Mouse (Mus musculus) embryonic fibroblast, embryonic 13.5 days (primary cell): ENCODE measurements around the gene Ces1e. TPM values are rescaled to one million over a fixed set of nuclear protein-coding genes. Genes with fewer than 3 reads are reported as not detected.

Experiments used
- H3K27ac ChIP-seq: 2 replicates; pipeline ENCODE4 v1.5.1; 2012; ENCODE audit warnings: low read length, control low read depth, inconsistent platforms; ENCODE audit not compliant: insufficient read depth
- H3K4me1 ChIP-seq: 2 replicates; pipeline ENCODE4 v1.6.1; 2011; ENCODE audit warnings: low read length; ENCODE audit not compliant: control insufficient read depth, insufficient read depth
- H3K4me3 ChIP-seq: 2 replicates; pipeline ENCODE4 v1.5.1; 2011; ENCODE audit warnings: mild to moderate bottlenecking, control low read depth, low read length; ENCODE audit not compliant: insufficient read depth
- CTCF ChIP-seq: IDR thresholded peaks from 2 replicates; pipeline ENCODE4 v1.5.1; 2011; ENCODE audit warnings: mild to moderate bottlenecking, control low read depth, low read length, moderate library complexity, borderline replicate concordance; ENCODE audit not compliant: insufficient read depth
- POLR2A ChIP-seq: IDR thresholded peaks from 2 replicates; pipeline ENCODE4 v1.6.1; 2011; ENCODE audit warnings: low read depth, mild to moderate bottlenecking, control low read depth, low read length, moderate library complexity
- polyA plus RNA-seq: library from polyadenylated mRNA; stranded (reverse); fragments of >200 nt; gene quantifications from 2 replicates; pipeline ENCODE4 v1.2.4, GENCODE M21; 2011; ENCODE audit warnings: low read depth; ENCODE audit not compliant: missing spikeins, insufficient read length

Ces1e gene
- not detected in 2 replicates for polyA plus RNA-seq

GRCm38 (mm10) chr8:93229446-93229845 is at the start of gene Ces1e:
Gene Ces1e, minus strand, starts transcription at chr8:93229619.
- Histone ChIP-seq H3K27ac (no peak within 1 kb of the TSS), H3K4me1 (no peaks in the 10 kb centered on the region), H3K4me3 (no peak within 1 kb of the TSS)
- TF ChIP-seq CTCF (no peak), POLR2A (no peak)

DNA sequence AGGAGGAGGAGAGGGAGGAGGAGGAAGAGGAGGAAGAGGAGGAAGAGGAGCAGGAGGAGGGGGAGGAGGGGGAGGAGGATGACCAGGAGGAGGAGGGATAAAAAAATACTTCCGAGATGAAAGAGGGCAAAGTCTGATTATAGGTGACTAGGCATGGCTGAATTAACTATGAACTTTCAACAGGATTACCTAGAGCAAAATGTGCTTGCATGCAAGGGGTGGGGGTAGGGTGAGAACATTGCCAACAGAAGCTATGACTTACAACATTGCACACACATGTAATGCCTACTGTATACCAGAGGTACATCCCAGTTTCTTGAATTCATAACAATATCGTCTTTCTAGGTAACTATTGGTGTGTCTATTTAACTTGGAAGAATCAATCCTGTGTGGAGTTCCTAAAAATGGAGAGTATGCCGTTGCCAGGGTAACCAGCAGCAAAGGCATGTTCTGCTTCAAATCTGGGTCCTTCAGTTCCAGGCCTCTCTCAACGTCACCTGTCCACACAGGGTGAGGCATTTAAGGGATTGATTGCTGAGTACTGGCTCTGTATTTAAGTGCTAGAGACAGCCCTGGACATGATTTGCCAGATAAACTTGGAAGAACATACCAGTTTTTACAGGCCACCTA is 48.9 kb upstream of the Ces1e start:
- Histone ChIP-seq H3K4me3 (no peak overlapping the region), H3K27ac (no peak overlapping the region), H3K4me1 (no peaks in the 10 kb centered on the region)
- TF ChIP-seq CTCF, result no peak
- TF ChIP-seq POLR2A, result no peak

DNA sequence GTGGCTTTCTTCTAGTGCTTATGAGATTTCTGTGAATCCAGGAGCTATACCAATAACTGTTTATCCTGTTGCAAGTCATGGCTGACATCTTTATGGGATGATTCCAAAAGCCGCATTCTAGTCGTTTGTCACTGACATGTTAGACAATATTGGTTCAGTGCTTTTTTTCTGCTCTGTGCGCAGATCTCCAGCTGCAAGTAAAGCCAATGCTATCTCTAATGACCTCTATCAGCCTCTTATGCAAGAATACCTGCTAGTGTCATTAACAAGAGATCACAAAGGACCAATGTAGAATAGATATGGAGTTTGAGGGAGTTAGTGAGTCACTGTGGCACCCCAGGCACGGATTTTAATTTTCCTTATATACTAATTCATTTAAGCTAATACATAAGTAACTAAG is 45.2 kb upstream of the Ces1e start:
- no peak overlapping the region for H3K4me3 ChIP-seq
- H3K27ac ChIP-seq, result no peak overlapping the region
- no peak for TF ChIP-seq CTCF
- no peak for TF ChIP-seq POLR2A
- H3K4me1 ChIP-seq, result no peaks in the 10 kb centered on the region

DNA sequence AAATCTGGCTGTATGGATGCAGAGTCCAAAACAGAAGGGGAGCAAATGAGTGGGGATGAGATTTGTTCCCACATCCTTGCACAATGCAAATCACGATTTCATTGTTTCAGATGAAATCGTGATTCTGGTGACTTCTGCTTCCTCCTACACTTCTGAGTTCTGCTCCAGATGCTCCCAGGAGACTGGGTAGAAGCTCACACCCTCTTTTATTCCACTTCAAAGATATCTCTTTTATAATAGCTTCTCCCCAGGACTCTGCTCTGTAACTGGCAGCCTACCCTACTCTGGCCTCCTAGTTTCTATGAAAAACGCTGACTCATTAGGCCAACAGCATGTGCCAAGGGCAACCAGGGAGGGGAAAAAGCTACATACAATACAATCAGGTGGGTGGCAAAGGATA is 43.9 kb upstream of the Ces1e start:
- Histone ChIP-seq H3K27ac (no peak overlapping the region), H3K4me1 (no peaks in the 10 kb centered on the region), H3K4me3 (no peak overlapping the region)
- TF ChIP-seq CTCF (no peak), POLR2A (no peak)

DNA sequence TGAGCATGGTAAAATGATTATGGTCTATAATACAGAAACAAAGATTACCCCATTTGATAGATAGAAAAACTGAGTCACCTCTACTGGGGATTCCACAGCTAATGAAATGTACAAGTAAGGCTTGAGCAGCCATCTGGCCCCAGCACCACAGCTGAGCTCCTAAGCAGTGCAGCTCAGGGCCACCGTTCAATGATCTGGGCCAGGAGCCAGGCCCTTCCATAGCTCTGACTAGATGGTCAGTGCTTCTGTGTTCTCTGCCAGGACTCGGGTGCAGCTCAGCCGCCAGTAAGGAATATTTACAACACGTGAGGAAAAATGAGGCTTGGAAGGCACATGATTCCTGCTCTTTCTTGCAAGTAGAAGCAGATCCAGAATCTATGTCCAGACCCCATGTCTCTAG is 43.3 kb upstream of the Ces1e start:
- Histone ChIP-seq H3K27ac (no peak overlapping the region), H3K4me1 (no peaks in the 10 kb centered on the region), H3K4me3 (no peak overlapping the region)
- TF ChIP-seq POLR2A (no peak), CTCF (no peak)

DNA sequence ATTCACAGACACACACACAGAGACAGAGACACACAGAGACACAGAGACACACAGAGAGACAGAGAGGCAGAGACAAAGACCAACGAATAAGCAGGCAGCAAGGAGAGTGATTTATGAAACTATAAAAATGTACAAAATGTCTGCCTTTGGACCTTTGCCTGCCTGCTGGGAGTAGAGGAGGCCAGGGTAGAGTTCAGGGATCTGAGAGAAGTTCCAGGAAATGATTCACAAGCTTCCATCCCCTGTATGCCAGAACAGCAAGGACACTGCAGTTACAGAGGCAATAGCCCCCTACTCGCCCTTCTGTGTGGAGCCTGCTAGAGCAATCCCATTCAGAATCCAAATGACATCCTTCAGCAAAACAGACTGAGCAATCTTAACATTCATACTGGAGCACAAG is 32.0 kb upstream of the Ces1e start:
- no peak overlapping the region for H3K4me3 ChIP-seq
- no peaks in the 10 kb centered on the region for H3K4me1 ChIP-seq
- TF ChIP-seq POLR2A, result no peak
- no peak for TF ChIP-seq CTCF
- H3K27ac ChIP-seq, result no peak overlapping the region

GRCm38 (mm10) chr8:93252400-93252925 is 23.0 kb upstream of the Ces1e start:
- Histone ChIP-seq H3K4me3 (no peak overlapping the region), H3K4me1 (no peaks in the 10 kb centered on the region), H3K27ac (no peak overlapping the region)
- TF ChIP-seq CTCF (no peak), POLR2A (no peak)

DNA sequence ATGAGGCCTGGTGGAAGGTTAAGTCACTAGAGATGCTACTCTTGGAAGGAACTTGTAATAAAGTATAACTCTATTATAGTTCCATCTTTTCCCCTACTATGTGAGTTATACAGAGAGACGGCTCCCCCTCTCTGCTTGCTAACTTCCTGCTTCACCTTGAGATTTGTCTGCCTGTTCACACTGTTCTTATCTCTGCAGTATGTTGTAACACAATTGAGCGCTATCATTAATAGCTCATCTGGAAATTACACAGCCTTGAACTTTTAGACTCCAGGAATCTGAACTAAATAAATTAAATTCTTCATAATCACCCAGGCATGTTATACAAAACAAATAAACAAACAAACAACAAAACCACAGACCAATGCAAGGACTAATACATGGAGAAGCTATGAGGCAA is 16.6 kb upstream of the Ces1e start:
- no peak for TF ChIP-seq POLR2A
- TF ChIP-seq CTCF, result no peak
- Histone ChIP-seq H3K27ac (no peak overlapping the region), H3K4me3 (no peak overlapping the region)

GRCm38 (mm10) chr8:93239884-93240283 is 10.5 kb upstream of the Ces1e start:
- TF ChIP-seq CTCF (no peak), POLR2A (no peak)
- no peak overlapping the region for H3K27ac ChIP-seq
- H3K4me3 ChIP-seq, result no peak overlapping the region
- no peaks in the 10 kb centered on the region for H3K4me1 ChIP-seq

More for the DNA sequence above, 16.6 kb upstream of the Ces1e start:
- H3K4me1 ChIP-seq, result no peaks in the 10 kb centered on the region

DNA sequence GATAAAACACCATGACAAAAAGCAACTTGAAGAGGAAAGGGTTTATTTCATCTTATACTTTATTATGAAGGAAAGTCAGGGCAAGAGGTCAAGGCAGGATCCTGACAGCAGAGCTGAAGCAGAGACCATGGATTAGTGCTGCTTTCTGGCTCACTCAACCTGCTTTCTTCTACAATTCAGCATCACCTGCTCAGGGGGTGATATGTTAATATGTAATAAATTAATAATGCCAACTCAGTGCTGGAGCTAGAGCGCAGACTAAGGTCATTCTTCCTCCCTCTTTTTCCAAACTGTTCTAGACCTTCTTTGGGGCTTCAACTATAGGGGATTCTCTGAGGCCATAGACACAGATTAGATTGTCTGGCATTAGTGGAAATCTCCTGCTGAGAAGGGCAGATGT is 6.3 kb upstream of the Ces1e start:
- Histone ChIP-seq H3K4me3 (no peak overlapping the region), H3K27ac (no peak overlapping the region), H3K4me1 (no peaks in the 10 kb centered on the region)
- TF ChIP-seq CTCF, result no peak
- no peak for TF ChIP-seq POLR2A
